Mouse (Mus musculus) adrenal gland (tissue): ENCODE measurements around the gene Sidt1.

Experiments
- intact Hi-C: fragments of 180-260 bp; cut with DNase I; formaldehyde crosslinking; loops from one replicate; pipeline ENCODE4 v1.15.1; 2025
- long read RNA-seq, 2 experiments: library from polyadenylated mRNA; unstranded; transcript quantifications; one replicate each; pipeline ENCODE4 v2.0.0; 2020; ENCODE audit warnings: borderline replicate concordance in 1 of 2; ENCODE audit not compliant: insufficient replicate concordance in 1 of 2

Gene Sidt1
- long read RNA-seq, experiment 1, full-length matches to known transcripts: 1 of 2 reads
- long read RNA-seq, experiment 1, partial matches to known transcripts: 1 of 2 reads
- long read RNA-seq, experiment 1, other reads (novel, unspliced or antisense): 0 of 2 reads
- long read RNA-seq, experiment 2, partial matches to known transcripts: 1 of 4 reads
- long read RNA-seq, experiment 2, other reads (novel, unspliced or antisense): 3 of 4 reads

- intact Hi-C loops: no loop called here
Measured at GRCm38 (mm10) chr16:44332861-44333284, at the start of gene Sidt1. Gene Sidt1 (minus strand): TSS chr16:44333196.

GRCm38 (mm10) chr16:44381578-44381977 is 48.6 kb upstream of the Sidt1 start:
- intact Hi-C loops: no loop called here

GRCm38 (mm10) chr16:44380006-44380405 is 47.0 kb upstream of the Sidt1 start:
- intact Hi-C loops: no loop called here

GRCm38 (mm10) chr16:44375459-44375858 is 42.5 kb upstream of the Sidt1 start:
- intact Hi-C loops: no loop called here

GRCm38 (mm10) chr16:44365522-44365921 is 32.5 kb upstream of the Sidt1 start:
- intact Hi-C loops: loop anchor here (10.0 kb wide), 1 partner anchor 71 kb away; no protein-coding TSS in a partner anchor

- intact Hi-C loops: loop anchor here (1.0 to 10.0 kb wide), 2 partner anchors 67 to 119 kb away; no protein-coding TSS in a partner anchor
Measured at GRCm38 (mm10) chr16:44361921-44362890, 29.2 kb upstream of the Sidt1 start.

GRCm38 (mm10) chr16:44357571-44358268 is 24.7 kb upstream of the Sidt1 start:
- intact Hi-C loops: no loop called here

- intact Hi-C loops: no loop called here
Measured at GRCm38 (mm10) chr16:44356291-44356690, 23.3 kb upstream of the Sidt1 start.

- intact Hi-C loops: no loop called here
Measured at GRCm38 (mm10) chr16:44349801-44350397, 16.9 kb upstream of the Sidt1 start.

- intact Hi-C loops: no loop called here
Measured at GRCm38 (mm10) chr16:44347071-44347901, 14.3 kb upstream of the Sidt1 start, which contains the start of gene Spice1. Gene Spice1 (plus strand): TSS chr16:44347121.

- intact Hi-C loops: no loop called here
Measured at GRCm38 (mm10) chr16:44337541-44337940, 4.5 kb upstream of the Sidt1 start.

- intact Hi-C loops: no loop called here
Measured at GRCm38 (mm10) chr16:44331995-44332860, 768 bp downstream of the Sidt1 start.

GRCm38 (mm10) chr16:44331671-44331994 is 1.4 kb downstream of the Sidt1 start:
- intact Hi-C loops: no loop called here

- intact Hi-C loops: no loop called here
Measured at GRCm38 (mm10) chr16:44331154-44331553, 1.8 kb downstream of the Sidt1 start.

- intact Hi-C loops: no loop called here
Measured at GRCm38 (mm10) chr16:44330657-44331056, 2.3 kb downstream of the Sidt1 start.

GRCm38 (mm10) chr16:44328644-44329043 is 4.4 kb downstream of the Sidt1 start:
- intact Hi-C loops: no loop called here

- intact Hi-C loops: no loop called here
Measured at GRCm38 (mm10) chr16:44320232-44320631, 12.8 kb downstream of the Sidt1 start.

GRCm38 (mm10) chr16:44316350-44316749 is 16.6 kb downstream of the Sidt1 start:
- intact Hi-C loops: no loop called here

GRCm38 (mm10) chr16:44313422-44313821 is 19.6 kb downstream of the Sidt1 start:
- intact Hi-C loops: no loop called here
